Mouse (Mus musculus): ENCODE results near the gene Pbx1. TPM values are rescaled to one million over a fixed set of nuclear protein-coding genes. Genes with fewer than 3 reads are reported as not detected.

Pbx1 gene
- polyA plus RNA-seq, 1 experiment, result 11.0 TPM

DNA sequence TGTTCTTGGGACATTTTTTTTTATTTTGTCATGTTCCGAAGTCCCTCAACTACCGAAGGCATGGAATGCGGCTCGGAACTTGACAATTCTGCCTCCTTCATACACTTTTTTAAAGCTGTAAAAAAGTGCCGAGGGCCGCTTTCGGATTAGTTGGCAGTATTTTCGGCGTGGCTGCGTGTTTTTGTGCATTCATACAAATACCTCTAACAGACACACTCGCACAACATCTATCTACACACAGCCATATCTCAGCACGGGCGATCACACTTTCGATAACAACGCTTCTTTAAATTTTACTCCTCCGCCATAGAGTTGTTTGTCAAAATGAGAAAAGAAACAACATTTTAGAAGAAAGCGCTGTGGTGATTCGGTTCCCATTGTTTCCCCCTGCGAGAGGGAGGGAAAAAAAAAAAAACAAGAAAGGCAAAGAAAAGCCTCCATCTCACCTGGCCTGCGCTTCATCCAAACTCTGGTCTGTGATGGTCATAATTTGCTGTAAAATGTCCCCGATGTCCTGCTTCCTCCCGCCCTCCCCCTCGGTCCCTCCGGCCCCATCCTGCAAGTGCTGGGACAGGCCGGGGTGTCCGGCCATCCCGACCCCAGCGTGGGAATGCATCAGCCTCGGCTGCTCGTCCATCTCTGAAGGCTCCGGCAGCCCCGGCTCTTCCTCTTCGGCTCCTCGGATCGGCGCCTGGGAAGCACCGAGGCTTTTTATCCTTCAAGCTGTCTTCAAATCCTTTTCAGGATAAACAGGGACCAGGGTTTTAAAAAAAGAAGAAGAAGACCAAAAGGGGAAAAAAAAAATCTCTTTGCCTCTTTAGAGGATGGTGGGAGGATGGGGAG is 981 bp downstream of the Pbx1 start:
- Histone ChIP-seq H3K4me1 (ENCODE audit: control insufficient read depth, insufficient read depth, insufficient read length, low read length) (peaks cover 3% of the 10 kb centered on the region; the same call in 1 of the 2 replicates), H3K27me3 (ENCODE audit: control insufficient read depth, insufficient read depth, low read length) (no peaks in the 10 kb centered on the region), H3K36me3 (ENCODE audit: control insufficient read depth, insufficient read depth, low read length) (no peaks in the 10 kb centered on the region), H3K27ac (ENCODE audit: insufficient read depth, low read depth, low read length) (peak overlapping the region; percentile 73), H3K4me3 (ENCODE audit: low read depth, low read length) (peak overlapping the region; percentile 74)
- TF ChIP-seq CTCF (IDR thresholded peaks at IDR 0.05; ENCODE audit: extremely low read depth, insufficient read length, insufficient replicate concordance, low read depth, low read length), result no peak
- no peak for TF ChIP-seq POLR2A (IDR thresholded peaks at IDR 0.05; ENCODE audit: low read depth, low read length)
- WGBS, result under 1% methylated on average over 37 of the region's 37 CpGs

DNA sequence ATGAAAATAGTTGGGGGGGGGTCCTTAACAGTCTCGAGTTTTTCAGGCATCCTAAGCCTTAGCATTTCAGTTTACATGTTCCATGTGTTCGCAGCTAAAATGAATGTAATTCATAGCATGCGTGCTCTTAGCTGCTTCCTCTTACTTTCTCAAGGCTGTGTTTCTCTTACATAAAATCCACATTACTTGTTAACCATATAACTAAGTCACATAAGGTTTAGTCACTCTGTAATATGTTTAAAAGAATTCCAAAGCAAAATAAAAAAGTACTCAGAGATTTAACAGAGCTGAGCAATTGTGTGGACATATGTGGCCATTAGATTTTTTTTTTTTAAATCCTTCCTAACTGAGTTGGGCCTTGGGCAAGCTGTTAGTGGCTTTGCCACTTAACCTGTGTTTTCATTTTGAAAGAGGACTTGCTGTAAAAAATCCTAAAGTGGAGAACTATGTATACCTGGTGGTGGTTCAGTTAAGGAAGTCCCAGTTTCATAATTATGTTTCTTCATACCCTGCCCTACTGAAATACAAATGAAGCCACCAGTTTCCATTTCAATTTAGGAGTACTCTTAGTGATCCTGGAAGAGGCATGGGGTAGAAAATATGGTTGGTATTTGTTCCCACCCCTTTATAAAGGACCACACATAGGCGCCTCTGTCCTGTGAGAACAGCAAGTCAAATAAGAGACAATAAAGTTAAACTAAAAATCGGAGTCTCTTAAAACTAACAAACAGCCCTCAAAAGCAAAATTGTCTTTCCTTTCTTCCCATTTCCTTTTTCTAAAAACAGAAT is 2.0 kb downstream of the Pbx1 start:
- Histone ChIP-seq H3K36me3 (ENCODE audit: control insufficient read depth, insufficient read depth, low read length) (no peaks in the 10 kb centered on the region), H3K27me3 (ENCODE audit: control insufficient read depth, insufficient read depth, low read length) (no peaks in the 10 kb centered on the region), H3K27ac (ENCODE audit: insufficient read depth, low read depth, low read length) (no peak overlapping the region), H3K4me3 (ENCODE audit: low read depth, low read length) (no peak overlapping the region), H3K4me1 (ENCODE audit: control insufficient read depth, insufficient read depth, insufficient read length, low read length) (peaks cover 6% of the 10 kb centered on the region; the same call in 1 of the 2 replicates)
- TF ChIP-seq CTCF (IDR thresholded peaks at IDR 0.05; ENCODE audit: extremely low read depth, insufficient read length, insufficient replicate concordance, low read depth, low read length) (no peak), POLR2A (IDR thresholded peaks at IDR 0.05; ENCODE audit: low read depth, low read length) (no peak)
- WGBS, result 6% methylated on average over 5 of the region's 5 CpGs

DNA sequence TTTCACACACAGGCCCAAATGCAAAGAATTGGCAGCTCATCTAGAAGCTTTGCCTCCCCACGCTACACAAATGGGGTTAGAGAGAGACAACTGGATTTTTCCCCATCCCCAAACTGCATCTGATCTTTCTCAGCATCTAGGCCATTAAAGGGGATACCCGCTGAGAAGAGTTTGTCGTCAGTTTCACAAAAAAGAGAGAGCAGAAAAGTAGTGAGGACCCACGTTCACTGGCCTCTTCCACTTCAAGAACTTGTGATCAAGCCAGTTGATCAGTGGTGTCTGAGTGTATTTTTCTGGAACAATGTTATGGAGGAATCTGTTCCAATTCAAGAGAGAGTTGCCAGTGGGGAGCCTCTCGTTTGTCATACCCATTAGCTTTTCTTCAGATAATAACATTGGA is 2.7 kb downstream of the Pbx1 start:
- Histone ChIP-seq H3K36me3 (ENCODE audit: control insufficient read depth, insufficient read depth, low read length) (no peaks in the 10 kb centered on the region), H3K27me3 (ENCODE audit: control insufficient read depth, insufficient read depth, low read length) (no peaks in the 10 kb centered on the region), H3K4me3 (ENCODE audit: low read depth, low read length) (no peak overlapping the region), H3K4me1 (ENCODE audit: control insufficient read depth, insufficient read depth, insufficient read length, low read length) (peaks cover 7% of the 10 kb centered on the region; the same call in 1 of the 2 replicates), H3K27ac (ENCODE audit: insufficient read depth, low read depth, low read length) (no peak overlapping the region)
- TF ChIP-seq POLR2A (IDR thresholded peaks at IDR 0.05; ENCODE audit: low read depth, low read length) (no peak), CTCF (IDR thresholded peaks at IDR 0.05; ENCODE audit: extremely low read depth, insufficient read length, insufficient replicate concordance, low read depth, low read length) (no peak)
- WGBS, result 10% methylated on average over 5 of the region's 5 CpGs

DNA sequence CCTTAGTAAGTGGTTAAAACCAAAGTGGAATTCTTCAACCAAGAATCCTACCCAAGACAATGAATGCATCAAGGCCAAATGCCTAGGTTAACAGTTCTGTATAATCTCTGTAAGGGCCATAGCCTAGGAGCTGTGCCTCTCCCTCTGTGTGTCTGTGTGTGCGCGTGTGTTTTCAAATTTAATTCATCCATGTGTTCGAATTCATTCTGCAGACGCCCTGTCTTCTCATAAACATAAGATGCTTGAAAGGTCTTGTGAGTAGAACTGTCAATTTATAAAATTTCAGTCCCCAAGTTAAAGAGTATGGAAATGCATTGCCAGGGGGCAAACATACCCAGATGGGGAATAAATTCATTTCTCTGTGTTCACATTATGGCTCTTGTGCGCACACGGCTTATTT is 3.8 kb downstream of the Pbx1 start:
- WGBS, result 31% methylated on average over 6 of the region's 6 CpGs
- no peak overlapping the region for H3K4me3 ChIP-seq (ENCODE audit: low read depth, low read length)
- H3K27ac ChIP-seq (ENCODE audit: insufficient read depth, low read depth, low read length), result no peak overlapping the region
- H3K4me1 ChIP-seq (ENCODE audit: control insufficient read depth, insufficient read depth, insufficient read length, low read length), result peaks cover 6% of the 10 kb centered on the region; the same call in 1 of the 2 replicates
- TF ChIP-seq POLR2A (IDR thresholded peaks at IDR 0.05; ENCODE audit: low read depth, low read length) (no peak), CTCF (IDR thresholded peaks at IDR 0.05; ENCODE audit: extremely low read depth, insufficient read length, insufficient replicate concordance, low read depth, low read length) (no peak)
- H3K27me3 ChIP-seq (ENCODE audit: control insufficient read depth, insufficient read depth, low read length), result no peaks in the 10 kb centered on the region
- H3K36me3 ChIP-seq (ENCODE audit: control insufficient read depth, insufficient read depth, low read length), result no peaks in the 10 kb centered on the region

DNA sequence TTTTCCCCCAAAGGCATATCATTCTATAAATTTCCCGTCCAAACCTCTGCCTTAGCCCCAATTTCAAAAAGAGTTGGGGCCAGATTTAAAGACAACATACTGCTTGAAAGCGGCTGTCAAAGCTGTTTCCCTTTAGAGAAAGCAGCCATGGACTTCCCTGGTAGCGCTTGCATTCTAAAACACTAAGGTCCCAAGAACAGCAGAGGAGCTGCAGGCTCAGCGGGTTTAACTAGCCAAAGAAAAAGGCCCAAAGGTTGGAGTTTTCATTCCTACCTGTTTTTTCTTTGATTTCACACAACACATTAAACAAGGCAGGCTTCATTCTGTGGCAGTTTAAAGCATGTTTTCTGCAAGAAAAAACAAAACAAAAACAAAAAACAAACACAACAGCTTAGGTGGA is 4.5 kb downstream of the Pbx1 start:
- Histone ChIP-seq H3K27me3 (ENCODE audit: control insufficient read depth, insufficient read depth, low read length) (no peaks in the 10 kb centered on the region), H3K27ac (ENCODE audit: insufficient read depth, low read depth, low read length) (no peak overlapping the region), H3K4me1 (ENCODE audit: control insufficient read depth, insufficient read depth, insufficient read length, low read length) (peaks cover 6% of the 10 kb centered on the region; the same call in 1 of the 2 replicates), H3K36me3 (ENCODE audit: control insufficient read depth, insufficient read depth, low read length) (no peaks in the 10 kb centered on the region), H3K4me3 (ENCODE audit: low read depth, low read length) (no peak overlapping the region)
- TF ChIP-seq CTCF (IDR thresholded peaks at IDR 0.05; ENCODE audit: extremely low read depth, insufficient read length, insufficient replicate concordance, low read depth, low read length), result no peak
- no peak for TF ChIP-seq POLR2A (IDR thresholded peaks at IDR 0.05; ENCODE audit: low read depth, low read length)
- WGBS, result 39% methylated on average over 4 of the region's 4 CpGs

DNA sequence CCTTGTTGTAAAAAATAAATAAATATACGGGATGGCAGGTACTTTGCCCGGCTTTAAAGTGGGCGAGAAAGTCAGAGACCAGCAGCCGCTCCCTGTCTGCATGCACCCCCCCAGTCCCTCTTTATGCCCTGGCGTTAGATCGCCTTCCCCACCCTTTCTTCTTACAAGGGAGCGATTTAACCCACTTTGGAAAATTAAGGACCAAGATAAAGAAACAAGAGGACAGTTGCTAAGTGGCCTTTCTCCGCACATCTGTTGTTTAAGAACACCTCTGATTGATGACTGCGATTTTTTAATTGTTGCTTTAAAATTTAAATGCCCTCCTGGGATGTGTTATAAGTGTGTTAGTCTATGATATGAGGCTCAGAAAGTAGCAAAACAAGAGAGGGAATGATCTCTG is 5.2 kb downstream of the Pbx1 start:
- Histone ChIP-seq H3K36me3 (ENCODE audit: control insufficient read depth, insufficient read depth, low read length) (peaks cover 3% of the 10 kb centered on the region; the same call in 1 of the 2 replicates), H3K27me3 (ENCODE audit: control insufficient read depth, insufficient read depth, low read length) (no peaks in the 10 kb centered on the region), H3K4me3 (ENCODE audit: low read depth, low read length) (peak overlapping the region; percentile 41), H3K27ac (ENCODE audit: insufficient read depth, low read depth, low read length) (no peak overlapping the region; the same call in 1 of the 2 replicates), H3K4me1 (ENCODE audit: control insufficient read depth, insufficient read depth, insufficient read length, low read length) (peaks cover 6% of the 10 kb centered on the region; the same call in 1 of the 2 replicates)
- WGBS, result 27% methylated on average over 9 of the region's 9 CpGs
- TF ChIP-seq CTCF (IDR thresholded peaks at IDR 0.05; ENCODE audit: extremely low read depth, insufficient read length, insufficient replicate concordance, low read depth, low read length), result no peak
- TF ChIP-seq POLR2A (IDR thresholded peaks at IDR 0.05; ENCODE audit: low read depth, low read length), result no peak

DNA sequence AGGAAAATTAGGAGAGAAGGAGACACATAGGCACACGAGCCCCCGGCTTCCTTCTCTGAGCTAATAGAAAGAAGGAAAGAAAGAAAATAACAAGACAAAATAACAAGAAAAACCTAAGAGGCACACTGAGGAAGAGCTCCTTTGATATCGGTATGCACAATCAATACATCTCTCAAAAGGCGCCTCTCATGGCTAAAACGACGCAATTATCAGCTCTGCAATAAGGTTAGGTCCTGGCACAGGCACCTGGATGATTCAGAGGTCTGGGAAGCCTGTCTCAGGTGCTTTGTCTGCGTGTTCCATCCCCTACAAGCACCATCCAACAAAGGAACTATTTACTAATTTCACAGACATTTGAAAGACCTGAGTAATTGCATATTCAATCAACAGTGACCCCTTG is 5.8 kb downstream of the Pbx1 start:
- TF ChIP-seq CTCF (IDR thresholded peaks at IDR 0.05; ENCODE audit: extremely low read depth, insufficient read length, insufficient replicate concordance, low read depth, low read length) (no peak), POLR2A (IDR thresholded peaks at IDR 0.05; ENCODE audit: low read depth, low read length) (no peak)
- H3K4me3 ChIP-seq (ENCODE audit: low read depth, low read length), result no peak overlapping the region
- no peak overlapping the region for H3K27ac ChIP-seq (ENCODE audit: insufficient read depth, low read depth, low read length)
- H3K27me3 ChIP-seq (ENCODE audit: control insufficient read depth, insufficient read depth, low read length), result no peaks in the 10 kb centered on the region
- peaks cover 6% of the 10 kb centered on the region; the same call in 1 of the 2 replicates for H3K4me1 ChIP-seq (ENCODE audit: control insufficient read depth, insufficient read depth, insufficient read length, low read length)
- WGBS, result 38% methylated on average over 7 of the region's 7 CpGs
- H3K36me3 ChIP-seq (ENCODE audit: control insufficient read depth, insufficient read depth, low read length), result peaks cover 3% of the 10 kb centered on the region

All from small intestine, adult 2 months (tissue).